Mouse (Mus musculus) liver, embryonic 14.5 days (tissue): Measurements from ENCODE around the gene E2f2. TPM values are rescaled to one million over a fixed set of nuclear protein-coding genes. Genes with fewer than 3 reads are reported as not detected.

Experiments
- ATAC-seq: fragments of 200-750 bp; cut with Nextera tagmentation; 2 replicates; pipeline ENCODE4 v1.8.0; 2017; ENCODE audit warnings: moderate number of reproducible peaks, mild to moderate bottlenecking, moderate library complexity; ENCODE audit not compliant: insufficient read depth
- DNase-seq, 3 experiments: peaks; one replicate each; pipeline ENCODE4 v3.0.0-alpha.2; 2012 to 2013; ENCODE audit warnings: low read depth in 3 of 3, low spot score in 3 of 3
- H3K27ac ChIP-seq: fragments of 300-500 bp; sonication (generic); 2 replicates; pipeline ENCODE4 v1.5.1; 2014; ENCODE audit warnings: moderate library complexity, mild to moderate bottlenecking, control low read depth, inconsistent platforms
- H3K27me3 ChIP-seq: fragments of 300-500 bp; sonication (generic); 2 replicates; pipeline ENCODE4 v1.6.1; 2014; ENCODE audit warnings: mild to moderate bottlenecking, low read length, moderate library complexity; ENCODE audit not compliant: control insufficient read depth, insufficient read depth
- H3K36me3 ChIP-seq: fragments of 300-500 bp; sonication (generic); replicated peaks from 2 replicates; pipeline ENCODE4 v1.6.1; 2014; ENCODE audit warnings: low read depth; ENCODE audit not compliant: control insufficient read depth, insufficient read depth
- H3K4me1 ChIP-seq, 2 experiments: fragments of 200-500 bp in 1 of 2; fragments of 300-500 bp in 1 of 2; sonication (generic) in 1 of 2; replicated peaks; 2 replicates each; pipeline ENCODE4 v1.6.1; 2012 to 2014; ENCODE audit warnings: antibody characterized with exemption in 1 of 2, inconsistent platforms in 1 of 2, low read length in 1 of 2; ENCODE audit not compliant: control insufficient read depth in 2 of 2, insufficient read depth in 2 of 2
- H3K4me2 ChIP-seq: fragments of 300-500 bp; sonication (generic); 2 replicates; pipeline ENCODE4 v1.6.1; 2014; ENCODE audit warnings: low read depth, mild to moderate bottlenecking, control low read depth, moderate library complexity
- H3K4me3 ChIP-seq, 2 experiments: fragments of 200-500 bp in 1 of 2; fragments of 300-500 bp in 1 of 2; sonication (generic) in 1 of 2; 2 replicates each; pipeline ENCODE4 v1.5.1; 2012 to 2014; ENCODE audit warnings: low read depth in 2 of 2, low read length in 2 of 2, mild to moderate bottlenecking in 2 of 2, control low read depth in 1 of 2, inconsistent platforms in 1 of 2, moderate library complexity in 1 of 2; ENCODE audit not compliant: insufficient read depth in 1 of 2
- H3K9ac ChIP-seq: fragments of 300-500 bp; sonication (generic); replicated peaks from 2 replicates; pipeline ENCODE4 v1.6.1; 2014; ENCODE audit warnings: mild to moderate bottlenecking, control low read depth, moderate library complexity
- H3K9me3 ChIP-seq: fragments of 300-500 bp; sonication (generic); 2 replicates; pipeline ENCODE4 v1.6.1; 2016; ENCODE audit warnings: low read length, mixed read lengths; ENCODE audit not compliant: control insufficient read depth
- CTCF ChIP-seq: IDR thresholded peaks from 2 replicates; pipeline ENCODE4 v1.5.1; 2016; ENCODE audit warnings: antibody characterized with exemption, low read depth, control low read depth
- EP300 ChIP-seq: IDR thresholded peaks from 2 replicates; pipeline ENCODE4 v1.6.1; 2016; ENCODE audit warnings: antibody characterized with exemption, low read depth
- WGBS: fragments of 180-500 bp; shearing (Covaris S2); extraction: QIAGEN DNeasy Blood & Tissue Kit; methylation state at CpG from one replicate; pipeline ENCODE4 v1.1.7; 2014; ENCODE audit not compliant: insufficient replicate concordance; 5-methylcytosine and 5-hydroxymethylcytosine counted together
- polyA plus RNA-seq, 2 experiments: library from polyadenylated mRNA; depleted of rRNA in 1 of 2; stranded (reverse) in 1 of 2; unstranded in 1 of 2; fragments of >200 nt; fragmentation: Nextera tagmentation in 1 of 2; extraction: Ambion mirVana in 1 of 2; gene quantifications; 2 replicates each; pipeline versions ENCODE4 v1.2.1 to v1.2.3; 2012 to 2014

E2f2 gene
- polyA plus RNA-seq, 2 experiments, result 40.5 to 50.3 TPM

GRCm38 (mm10) chr4:136199562-136200292 is 27.5 kb downstream of the E2f2 start:
- no peak overlapping the region for H3K4me3 ChIP-seq
- no peak for TF ChIP-seq EP300
- peak; percentile 96 for TF ChIP-seq CTCF
- no peak overlapping the region for H3K9ac ChIP-seq
- H3K9me3 ChIP-seq, result no peaks in the 10 kb centered on the region
- peaks cover 7% of the 10 kb centered on the region for H3K27me3 ChIP-seq
- no peak overlapping the region for H3K27ac ChIP-seq
- peaks cover 15% of the 10 kb centered on the region for H3K36me3 ChIP-seq
- H3K4me2 ChIP-seq, result no peak overlapping the region
- DNase-seq (no peak), ATAC-seq (peak; percentile 37; the same call in 1 of the 2 replicates)
- H3K4me1 ChIP-seq, result peaks cover 0 to 4% of the 10 kb centered on the region in 2 experiments; a peak in 2 of 4 replicates
- 28% methylated on average over 9 of the region's 9 CpGs for whole genome bisulfite sequencing

GRCm38 (mm10) chr4:136202509-136202908 is 30.3 kb downstream of the E2f2 start:
- peaks cover 14% of the 10 kb centered on the region for H3K27me3 ChIP-seq
- 6% methylated on average over 9 of the region's 9 CpGs for WGBS

GRCm38 (mm10) chr4:136204775-136205174 is 32.6 kb downstream of the E2f2 start:
- no peak for TF ChIP-seq EP300
- TF ChIP-seq CTCF, result no peak
- H3K27ac ChIP-seq, result no peak overlapping the region
- peaks cover 3 to 15% of the 10 kb centered on the region in 2 experiments for H3K4me1 ChIP-seq
- WGBS, result 61% methylated on average over 2 of the region's 2 CpGs
- no peak overlapping the region for H3K4me3 ChIP-seq
- ATAC-seq (no peak), DNase-seq (no peak)
- no peak overlapping the region for H3K4me2 ChIP-seq
- H3K9ac ChIP-seq, result no peak overlapping the region
- H3K9me3 ChIP-seq, result no peaks in the 10 kb centered on the region
- no peaks in the 10 kb centered on the region for H3K36me3 ChIP-seq
- H3K27me3 ChIP-seq, result peaks cover 28% of the 10 kb centered on the region

More at GRCm38 (mm10) chr4:136202509-136202908, 30.3 kb downstream of the E2f2 start:
- no peak overlapping the region for H3K4me2 ChIP-seq
- peaks cover 3 to 18% of the 10 kb centered on the region in 2 experiments for H3K4me1 ChIP-seq
- TF ChIP-seq EP300, result no peak
- peak; percentile 89 for TF ChIP-seq CTCF
- DNase-seq, result no peak
- no peaks in the 10 kb centered on the region for H3K9me3 ChIP-seq
- ATAC-seq, result no peak
- no peak overlapping the region for H3K27ac ChIP-seq
- no peaks in the 10 kb centered on the region for H3K36me3 ChIP-seq
- no peak overlapping the region for H3K4me3 ChIP-seq
- no peak overlapping the region for H3K9ac ChIP-seq

- H3K27me3 ChIP-seq, result peaks cover 24% of the 10 kb centered on the region
- TF ChIP-seq CTCF (peak; percentile 36), EP300 (no peak)
- H3K36me3 ChIP-seq, result no peaks in the 10 kb centered on the region
- H3K4me1 ChIP-seq, result peaks cover 3 to 14% of the 10 kb centered on the region in 2 experiments
- H3K4me2 ChIP-seq, result peak within 1 kb of the TSS; percentile 77
- H3K9ac ChIP-seq, result peak within 1 kb of the TSS; percentile 37
- no peaks in the 10 kb centered on the region for H3K9me3 ChIP-seq
- peak within 1 kb of the TSS; percentile 42 to 51 for H3K4me3 ChIP-seq
- DNase-seq (peak; percentile 75 to 88 (median 76)), ATAC-seq (peak; percentile 89)
- H3K27ac ChIP-seq, result no peak within 1 kb of the TSS
- under 1% methylated on average over 50 of the region's 54 CpGs for WGBS
These were observed 34.1 kb downstream of the E2f2 start, which contains the start of gene Asap3 for GRCm38 (mm10) chr4:136206033-136206893. Gene Asap3 (plus strand): TSS chr4:136206365.

GRCm38 (mm10) chr4:136206943-136207342 is 34.7 kb downstream of the E2f2 start:
- WGBS, result 9% methylated on average over 6 of the region's 6 CpGs
- Histone ChIP-seq H3K4me1 (peaks cover 3 to 14% of the 10 kb centered on the region in 2 experiments), H3K27ac (no peak overlapping the region), H3K9me3 (no peaks in the 10 kb centered on the region), H3K4me3 (peak overlapping the region; percentile 42 to 51), H3K4me2 (peak overlapping the region; percentile 77), H3K36me3 (no peaks in the 10 kb centered on the region), H3K27me3 (peaks cover 21% of the 10 kb centered on the region), H3K9ac (no peak overlapping the region)
- ATAC-seq, result no peak
- DNase-seq, result no peak
- no peak for TF ChIP-seq EP300
- no peak for TF ChIP-seq CTCF
